37 mouse cellular contexts compared by ENCODE assay signal in genomic region chr16:43647641-43648040, GRCm38 (mm10). TPM values are rescaled to one million over a fixed set of nuclear protein-coding genes. Genes with fewer than 3 reads are reported as not detected.
"Had no signal": no experiment of that assay in that cellular context is flagged by ENCODE, and none has a peak within 500 bp of the region (broad histone marks: within the 10 kb centered on the region; RNA-seq: fewer than 3 reads in every experiment).

No protein-coding gene starts in this region.

- H3K27me3 ChIP-seq: embryonic facial prominence, embryonic 12.5 days; embryonic facial prominence, embryonic 13.5 days; embryonic facial prominence, embryonic 15.5 days; forebrain, embryonic 12.5 days; forebrain, embryonic 13.5 days; forebrain, embryonic 15.5 days had no signal

- H3K9ac ChIP-seq: embryonic facial prominence, embryonic 12.5 days; embryonic facial prominence, embryonic 13.5 days; embryonic facial prominence, embryonic 15.5 days; forebrain, embryonic 12.5 days; forebrain, embryonic 13.5 days; forebrain, embryonic 15.5 days; forebrain, postnatal 0 days had no signal

- H3K27ac ChIP-seq: embryonic facial prominence, embryonic 10.5 days; embryonic facial prominence, embryonic 12.5 days; embryonic facial prominence, embryonic 13.5 days; embryonic facial prominence, embryonic 15.5 days; forebrain, embryonic 10.5 days; forebrain, embryonic 12.5 days; forebrain, embryonic 13.5 days; forebrain, embryonic 15.5 days; gastrocnemius, adult 2 months; heart, adult 2 months had no signal

- H3K9me3 ChIP-seq: embryonic facial prominence, embryonic 10.5 days; embryonic facial prominence, embryonic 12.5 days; embryonic facial prominence, embryonic 13.5 days; embryonic facial prominence, embryonic 15.5 days; forebrain, embryonic 10.5 days; forebrain, embryonic 12.5 days; forebrain, embryonic 13.5 days; forebrain, embryonic 15.5 days had no signal

- DNase-seq: cerebellum, adult 8-10 months; cerebellum, adult 9-10 months; cerebellum, adult 9-11 months; cerebellum, postnatal 10 days; cerebellum, postnatal 14 days; cerebellum, postnatal 25 days; cerebellum, postnatal 36 days; embryo, embryonic 11 days; forebrain, postnatal 0 days; gastrocnemius, adult 2 months; gastrocnemius, postnatal 10 days; gastrocnemius, postnatal 14 days; gastrocnemius, postnatal 25 days; gastrocnemius, postnatal 36 days; heart, adult 18-20 months; heart, adult 2 months had no signal

- H3K4me1 ChIP-seq: embryonic facial prominence, embryonic 10.5 days; embryonic facial prominence, embryonic 12.5 days; embryonic facial prominence, embryonic 13.5 days; embryonic facial prominence, embryonic 15.5 days; forebrain, embryonic 10.5 days; forebrain, embryonic 12.5 days; forebrain, embryonic 13.5 days; forebrain, embryonic 15.5 days had no signal

- H3K36me3 ChIP-seq: embryonic facial prominence, embryonic 10.5 days; embryonic facial prominence, embryonic 12.5 days; embryonic facial prominence, embryonic 13.5 days; embryonic facial prominence, embryonic 15.5 days; forebrain, embryonic 10.5 days; forebrain, embryonic 12.5 days had no signal

- ATAC-seq: forebrain, embryonic 13.5 days; forebrain, embryonic 14.5 days; forebrain, embryonic 15.5 days; forebrain, embryonic 16.5 days; forebrain, postnatal 0 days had no signal

- H3K4me3 ChIP-seq: embryonic facial prominence, embryonic 10.5 days; embryonic facial prominence, embryonic 12.5 days; embryonic facial prominence, embryonic 13.5 days; embryonic facial prominence, embryonic 15.5 days; erythroblast, embryonic 14.5 days; forebrain, embryonic 10.5 days; forebrain, embryonic 12.5 days; forebrain, embryonic 13.5 days; forebrain, embryonic 15.5 days; gastrocnemius, adult 2 months; heart, adult 2 months had no signal

- H3K4me2 ChIP-seq: embryonic facial prominence, embryonic 12.5 days; embryonic facial prominence, embryonic 13.5 days; embryonic facial prominence, embryonic 15.5 days; forebrain, embryonic 12.5 days; forebrain, embryonic 13.5 days; forebrain, embryonic 15.5 days had no signal

RNA-seq across cellular contexts. Expression of gene Tigit, which starts 16.3 kb away (rescaled TPM):
- total RNA-seq: common myeloid progenitor, adult 5-6 weeks; forebrain, postnatal 0 days; gastrocnemius, adult 18-20 months; gastrocnemius, adult 2 months; gastrocnemius, adult 8-10 months; gastrocnemius, postnatal 10 days; gastrocnemius, postnatal 14 days; gastrocnemius, postnatal 25 days; gastrocnemius, postnatal 36 days; gastrocnemius, postnatal 4 days; granulocyte monocyte progenitor cell, adult 5-6 weeks; heart, adult 18-20 months; heart, adult 2 months; heart, adult 8-10 months had no signal
- polyA plus RNA-seq: cortical plate, adult 2 months; embryonic facial prominence, embryonic 10.5 days; embryonic facial prominence, embryonic 12.5 days; embryonic facial prominence, embryonic 13.5 days; embryonic facial prominence, embryonic 14.5 days; erythroblast, embryonic 14.5 days; forebrain, embryonic 10.5 days; forebrain, embryonic 11.5 days; forebrain, embryonic 12.5 days; forebrain, embryonic 13.5 days; forebrain, embryonic 14.5 days; forebrain, embryonic 15.5 days; forebrain, embryonic 16.5 days; frontal cortex, adult 2 months had no signal
